Mouse (Mus musculus): ENCODE data around the gene N4bp1. TPM values are rescaled to one million over a fixed set of nuclear protein-coding genes. Genes with fewer than 3 reads are reported as not detected.
A peak's percentile ranks its signal among the peaks of the same experiment; 100 is the strongest.

The N4bp1 gene
- polyA plus RNA-seq, 1 experiment from 2014 or later, result 9.3 TPM

- ATAC-seq (ENCODE audit: low read depth), result no peak
- WGBS, result 84% methylated on average over 5 of the region's 5 CpGs
- H3K4me2 ChIP-seq, result no peak overlapping the region
- no peak overlapping the region for H3K4me3 ChIP-seq
- no peaks in the 10 kb centered on the region for H3K9me3 ChIP-seq
- H3K27me3 ChIP-seq, result no peaks in the 10 kb centered on the region
- no peak overlapping the region for H3K9ac ChIP-seq
- H3K36me3 ChIP-seq, result peaks cover 46% of the 10 kb centered on the region
- H3K4me1 ChIP-seq (replicated peaks), result peaks cover 7% of the 10 kb centered on the region
- no peak overlapping the region for H3K27ac ChIP-seq (replicated peaks)
Observed at GRCm38 (mm10) chr8:86848876-86849275, 36.2 kb downstream of the N4bp1 start.

- no peak overlapping the region for H3K4me2 ChIP-seq
- peaks cover 6% of the 10 kb centered on the region; the same call in 1 of the 2 replicates for H3K4me1 ChIP-seq (replicated peaks)
- no peak for ATAC-seq (ENCODE audit: low read depth)
- H3K36me3 ChIP-seq, result peaks cover 50% of the 10 kb centered on the region
- no peak overlapping the region for H3K4me3 ChIP-seq
- WGBS, result 95% methylated on average over 6 of the region's 6 CpGs
- H3K27me3 ChIP-seq, result no peaks in the 10 kb centered on the region
- H3K27ac ChIP-seq (replicated peaks), result no peak overlapping the region
- no peaks in the 10 kb centered on the region for H3K9me3 ChIP-seq
- H3K9ac ChIP-seq, result no peak overlapping the region
Observed at GRCm38 (mm10) chr8:86848401-86848800, 36.7 kb downstream of the N4bp1 start.

- no peak overlapping the region for H3K4me3 ChIP-seq
- no peaks in the 10 kb centered on the region for H3K9me3 ChIP-seq
- no peak for ATAC-seq (ENCODE audit: low read depth)
- H3K9ac ChIP-seq, result no peak overlapping the region
- H3K4me1 ChIP-seq (replicated peaks), result peaks cover 4% of the 10 kb centered on the region; the same call in 1 of the 2 replicates
- peaks cover 63% of the 10 kb centered on the region for H3K36me3 ChIP-seq
- no peaks in the 10 kb centered on the region for H3K27me3 ChIP-seq
- H3K4me2 ChIP-seq, result no peak overlapping the region
- 94% methylated on average over 3 of the region's 3 CpGs for WGBS
- no peak overlapping the region for H3K27ac ChIP-seq (replicated peaks)
Observed at GRCm38 (mm10) chr8:86847091-86847490, 38.0 kb downstream of the N4bp1 start.

GRCm38 (mm10) chr8:86845875-86846274 is 39.2 kb downstream of the N4bp1 start:
- 90% methylated on average over 5 of the region's 5 CpGs for WGBS
- Histone ChIP-seq H3K27me3 (no peaks in the 10 kb centered on the region), H3K36me3 (peaks cover 69% of the 10 kb centered on the region)

GRCm38 (mm10) chr8:86844856-86845255 is 40.2 kb downstream of the N4bp1 start:
- no peak overlapping the region for H3K4me2 ChIP-seq
- WGBS, result 95% methylated on average over 6 of the region's 6 CpGs

More at GRCm38 (mm10) chr8:86845875-86846274, 39.2 kb downstream of the N4bp1 start:
- ATAC-seq (ENCODE audit: low read depth), result no peak
- H3K27ac ChIP-seq (replicated peaks), result no peak overlapping the region
- H3K4me1 ChIP-seq (replicated peaks), result no peaks in the 10 kb centered on the region
- H3K4me3 ChIP-seq, result no peak overlapping the region
- H3K9ac ChIP-seq, result no peak overlapping the region
- H3K9me3 ChIP-seq, result no peaks in the 10 kb centered on the region
- H3K4me2 ChIP-seq, result no peak overlapping the region

DNA sequence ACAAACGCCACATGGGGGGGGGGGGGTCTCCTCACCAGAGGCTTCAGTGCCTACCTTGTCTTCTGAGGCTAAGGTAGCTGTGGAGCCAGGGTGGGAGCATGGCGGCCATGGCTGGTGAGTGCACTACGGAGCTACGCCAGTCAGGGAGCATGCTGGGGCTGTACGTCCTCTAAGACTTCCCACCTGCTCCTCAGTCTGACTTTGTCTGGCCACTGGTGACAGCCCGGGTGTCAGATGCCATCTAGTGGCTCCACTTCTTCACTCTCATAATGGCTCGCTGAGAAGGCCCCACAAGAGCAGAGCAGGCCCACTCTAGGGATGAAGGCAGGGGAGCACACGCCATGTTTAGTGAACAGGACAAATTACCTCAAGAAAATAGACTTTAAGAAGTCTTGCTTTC is 41.2 kb downstream of the N4bp1 start:
- 50% methylated on average over 8 of the region's 8 CpGs for WGBS
- Histone ChIP-seq H3K4me2 (no peak overlapping the region), H3K27ac (replicated peaks) (no peak overlapping the region), H3K4me1 (replicated peaks) (no peaks in the 10 kb centered on the region), H3K9me3 (no peaks in the 10 kb centered on the region), H3K27me3 (no peaks in the 10 kb centered on the region), H3K9ac (no peak overlapping the region), H3K4me3 (no peak overlapping the region), H3K36me3 (peaks cover 84% of the 10 kb centered on the region)
- ATAC-seq (ENCODE audit: low read depth), result peak; percentile 61

More at GRCm38 (mm10) chr8:86844856-86845255, 40.2 kb downstream of the N4bp1 start:
- peaks cover 75% of the 10 kb centered on the region for H3K36me3 ChIP-seq
- H3K27me3 ChIP-seq, result no peaks in the 10 kb centered on the region
- H3K9ac ChIP-seq, result no peak overlapping the region
- no peaks in the 10 kb centered on the region for H3K9me3 ChIP-seq
- H3K27ac ChIP-seq (replicated peaks), result no peak overlapping the region
- ATAC-seq (ENCODE audit: low read depth), result no peak
- no peaks in the 10 kb centered on the region for H3K4me1 ChIP-seq (replicated peaks)
- H3K4me3 ChIP-seq, result no peak overlapping the region

DNA sequence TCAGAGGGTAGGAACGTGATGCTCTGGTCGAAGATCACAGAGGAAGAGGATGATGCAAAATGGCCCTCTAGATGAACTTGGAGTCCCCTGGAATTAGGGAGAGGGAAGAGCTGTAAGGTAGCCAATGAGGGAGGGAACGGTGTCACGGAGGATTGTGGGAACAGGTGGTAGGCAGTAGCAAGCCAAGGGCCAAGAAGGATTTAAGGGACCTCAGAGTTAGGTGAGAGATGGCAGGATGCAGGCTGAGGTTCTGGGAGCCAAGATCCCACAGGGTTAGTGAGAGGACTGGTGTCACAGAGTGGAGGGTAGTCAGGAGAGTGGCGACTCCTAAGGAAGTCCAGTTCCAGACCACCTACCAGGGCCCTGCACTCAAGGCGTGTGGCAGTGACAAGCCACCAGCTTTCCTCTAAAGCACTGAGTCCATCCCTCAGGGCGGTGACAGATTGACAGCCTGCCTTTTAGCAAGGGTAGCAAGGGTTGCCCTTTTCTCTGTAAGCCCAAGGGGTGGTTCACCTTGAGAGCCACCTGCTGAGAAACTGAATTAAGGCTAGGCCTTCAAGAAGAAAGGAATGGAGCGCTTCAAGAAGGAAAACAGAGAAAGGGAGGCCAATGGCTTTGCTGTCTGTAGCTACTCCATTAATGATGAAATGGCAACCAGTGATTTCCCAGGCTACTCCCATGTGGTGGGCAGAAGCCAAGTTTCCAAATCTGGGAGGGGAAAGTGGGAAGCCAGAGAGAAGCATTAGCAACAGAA is 43.3 kb downstream of the N4bp1 start:
- Histone ChIP-seq H3K27ac (replicated peaks) (no peak overlapping the region), H3K27me3 (no peaks in the 10 kb centered on the region), H3K9me3 (no peaks in the 10 kb centered on the region), H3K4me1 (replicated peaks) (no peaks in the 10 kb centered on the region), H3K36me3 (peaks cover 70% of the 10 kb centered on the region), H3K9ac (no peak overlapping the region), H3K4me3 (no peak overlapping the region), H3K4me2 (no peak overlapping the region)
- no peak for ATAC-seq (ENCODE audit: low read depth)
- WGBS, result 90% methylated on average over 8 of the region's 8 CpGs

- no peak overlapping the region for H3K4me2 ChIP-seq
- H3K9ac ChIP-seq, result no peak overlapping the region
- 94% methylated on average over 12 of the region's 12 CpGs for WGBS
- no peak overlapping the region for H3K27ac ChIP-seq (replicated peaks)
- ATAC-seq (ENCODE audit: low read depth), result no peak; the same call in 1 of the 2 replicates
- H3K4me1 ChIP-seq (replicated peaks), result no peaks in the 10 kb centered on the region
- H3K27me3 ChIP-seq, result no peaks in the 10 kb centered on the region
- peaks cover 59% of the 10 kb centered on the region for H3K36me3 ChIP-seq
- H3K9me3 ChIP-seq, result no peaks in the 10 kb centered on the region
- no peak overlapping the region for H3K4me3 ChIP-seq
Observed at GRCm38 (mm10) chr8:86840120-86840693, 44.9 kb downstream of the N4bp1 start.

- 94% methylated on average over 6 of the region's 6 CpGs for WGBS
- no peaks in the 10 kb centered on the region for H3K27me3 ChIP-seq
- no peaks in the 10 kb centered on the region for H3K4me1 ChIP-seq (replicated peaks)
- peaks cover 49% of the 10 kb centered on the region for H3K36me3 ChIP-seq
- no peak for ATAC-seq (ENCODE audit: low read depth)
- no peak overlapping the region for H3K4me2 ChIP-seq
- H3K4me3 ChIP-seq, result no peak overlapping the region
- no peak overlapping the region for H3K27ac ChIP-seq (replicated peaks)
- no peaks in the 10 kb centered on the region for H3K9me3 ChIP-seq
- H3K9ac ChIP-seq, result no peak overlapping the region
Observed at GRCm38 (mm10) chr8:86838707-86839438, 46.2 kb downstream of the N4bp1 start.

DNA sequence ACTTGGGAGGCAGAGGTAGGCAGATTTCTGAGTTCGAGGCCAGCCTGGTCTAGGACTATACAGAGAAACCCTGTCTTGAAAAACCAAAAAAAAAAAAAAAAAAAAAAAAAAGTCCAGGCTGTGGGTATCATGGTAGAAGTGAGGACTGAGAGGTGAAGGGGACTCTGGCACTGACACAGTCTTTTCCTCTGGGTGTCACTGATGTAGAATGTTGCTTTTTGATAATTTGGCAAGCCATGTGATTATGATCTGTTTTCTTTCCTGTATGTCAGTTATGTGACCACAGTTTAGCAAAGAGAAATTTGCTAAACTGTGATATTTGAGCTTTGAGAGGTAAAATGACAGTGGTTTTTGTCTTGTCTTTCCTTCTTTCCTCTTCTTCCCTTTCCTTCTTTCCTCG is 47.8 kb downstream of the N4bp1 start:
- WGBS, result 75% methylated on average over 2 of the region's 2 CpGs
- H3K27me3 ChIP-seq, result no peaks in the 10 kb centered on the region
- H3K4me1 ChIP-seq (replicated peaks), result no peaks in the 10 kb centered on the region
- ATAC-seq (ENCODE audit: low read depth), result no peak
- no peak overlapping the region for H3K4me3 ChIP-seq
- no peak overlapping the region for H3K9ac ChIP-seq
- H3K4me2 ChIP-seq, result no peak overlapping the region
- H3K9me3 ChIP-seq, result no peaks in the 10 kb centered on the region
- peaks cover 32% of the 10 kb centered on the region for H3K36me3 ChIP-seq
- no peak overlapping the region for H3K27ac ChIP-seq (replicated peaks)

DNA sequence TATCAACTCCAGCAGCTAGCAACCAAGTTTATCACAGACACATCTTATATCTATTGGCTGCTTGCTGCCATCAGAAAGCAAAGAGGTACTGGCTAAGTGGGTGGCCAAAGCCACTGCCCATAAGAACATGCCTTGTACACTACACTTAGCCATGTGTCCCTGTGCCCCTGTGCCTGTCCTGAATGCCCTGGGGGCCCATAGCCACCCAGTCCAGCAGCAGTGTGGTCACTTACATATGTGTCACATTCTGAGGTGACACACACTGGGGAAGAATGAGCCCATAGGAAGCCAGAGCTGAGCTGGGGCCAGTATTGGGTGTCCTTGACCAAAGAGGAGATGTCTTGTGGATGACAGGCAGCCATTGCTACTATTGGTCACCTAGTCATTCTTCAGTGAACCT is 49.2 kb downstream of the N4bp1 start:
- H3K9ac ChIP-seq, result no peak overlapping the region
- H3K9me3 ChIP-seq, result no peaks in the 10 kb centered on the region
- no peaks in the 10 kb centered on the region for H3K27me3 ChIP-seq
- no peak overlapping the region for H3K27ac ChIP-seq (replicated peaks)
- peaks cover 19% of the 10 kb centered on the region for H3K36me3 ChIP-seq
- H3K4me3 ChIP-seq, result no peak overlapping the region
- no peak overlapping the region for H3K4me2 ChIP-seq
- H3K4me1 ChIP-seq (replicated peaks), result no peaks in the 10 kb centered on the region
- ATAC-seq (ENCODE audit: low read depth), result no peak

GRCm38 (mm10) chr8:86834496-86835260 is 50.4 kb downstream of the N4bp1 start:
- no peak overlapping the region for H3K4me3 ChIP-seq
- no peak overlapping the region for H3K9ac ChIP-seq
- no peak for ATAC-seq (ENCODE audit: low read depth)
- no peaks in the 10 kb centered on the region for H3K4me1 ChIP-seq (replicated peaks)
- no peak overlapping the region for H3K4me2 ChIP-seq
- H3K27ac ChIP-seq (replicated peaks), result no peak overlapping the region
- H3K36me3 ChIP-seq, result peaks cover 7% of the 10 kb centered on the region
- no peaks in the 10 kb centered on the region for H3K27me3 ChIP-seq
- WGBS, result 74% methylated on average over 8 of the region's 8 CpGs
- no peaks in the 10 kb centered on the region for H3K9me3 ChIP-seq
